Mouse (Mus musculus): ENCODE measurements around the gene Hhipl1.

- no peak for TF ChIP-seq CTCF (IDR thresholded peaks at IDR 0.05; ENCODE audit: borderline replicate concordance, extremely low read depth, insufficient read depth, insufficient read length)
- TF ChIP-seq POLR2A (IDR thresholded peaks at IDR 0.05; ENCODE audit: borderline replicate concordance, extremely low read depth, insufficient read depth, insufficient read length, poor library complexity, severe bottlenecking), result no peak
Measured at GRCm38 (mm10) chr12:108318499-108318898, 12.4 kb downstream of the Hhipl1 start.
